Mouse (Mus musculus) thymus, adult 2 months (tissue): ENCODE data around the gene Ptpa. TPM values are rescaled to one million over a fixed set of nuclear protein-coding genes. Genes with fewer than 3 reads are reported as not detected.

Experiments used
- DNase-seq: peaks from one replicate; pipeline ENCODE4 v3.0.0; 2021
- H3K27ac ChIP-seq: fragments of 200-500 bp; 2 replicates; pipeline ENCODE4 v1.5.1; 2012; ENCODE audit warnings: low read length, control low read depth; ENCODE audit not compliant: control insufficient read depth, insufficient read depth
- H3K27me3 ChIP-seq: fragments of 200-500 bp; 2 replicates; pipeline ENCODE4 v1.6.1; 2012; ENCODE audit warnings: mild to moderate bottlenecking, low read length, moderate library complexity, mixed read lengths; ENCODE audit not compliant: control insufficient read depth, insufficient read depth
- H3K36me3 ChIP-seq: fragments of 200-500 bp; 2 replicates; pipeline ENCODE4 v1.6.1; 2012; ENCODE audit warnings: mild to moderate bottlenecking, low read length, moderate library complexity; ENCODE audit not compliant: control insufficient read depth, insufficient read depth
- H3K4me1 ChIP-seq: fragments of 200-500 bp; replicated peaks from 2 replicates; pipeline ENCODE4 v1.6.1; 2012; ENCODE audit warnings: low read length; ENCODE audit not compliant: control insufficient read depth, insufficient read depth
- H3K4me3 ChIP-seq: fragments of 200-500 bp; 2 replicates; pipeline ENCODE4 v1.5.1; 2012; ENCODE audit warnings: mild to moderate bottlenecking, low read length, control low read depth, moderate library complexity; ENCODE audit not compliant: control insufficient read depth, insufficient read depth
- CTCF ChIP-seq: fragments of 200-500 bp; IDR thresholded peaks from 2 replicates; pipeline ENCODE4 v1.5.1; 2012; ENCODE audit warnings: mild to moderate bottlenecking, control low read depth, low read length, moderate library complexity, borderline replicate concordance; ENCODE audit not compliant: control insufficient read depth, poor library complexity, insufficient read depth; ENCODE audit errors: extremely low read depth
- POLR2A ChIP-seq: fragments of 200-500 bp; IDR thresholded peaks from 2 replicates; pipeline ENCODE4 v1.6.1; 2012; ENCODE audit warnings: mild to moderate bottlenecking, low read length, control low read depth, moderate library complexity; ENCODE audit not compliant: control insufficient read depth, poor library complexity, insufficient read depth; ENCODE audit errors: extremely low read depth
- WGBS: fragments of 180-500 bp; shearing (Covaris S2); methylation state at CpG from one replicate; pipeline ENCODE4 v1.1.7; 2018; 5-methylcytosine and 5-hydroxymethylcytosine counted together
- polyA plus RNA-seq: library from polyadenylated mRNA; depleted of rRNA; stranded (reverse); fragments of >200 nt; gene quantifications from 2 replicates; pipeline ENCODE4 v1.2.3, GENCODE M21; 2012

Ptpa gene
- polyA plus RNA-seq, 1 experiment, result 180 TPM

GRCm38 (mm10) chr2:30475457-30475856 lies 59.6 kb downstream of the Ptpa start:
- Histone ChIP-seq H3K27ac (no peak overlapping the region), H3K27me3 (peaks cover 16% of the 10 kb centered on the region), H3K4me1 (peaks cover 24% of the 10 kb centered on the region), H3K36me3 (no peaks in the 10 kb centered on the region), H3K4me3 (no peak overlapping the region)
- 93% methylated on average over 7 of the region's 7 CpGs for WGBS
- TF ChIP-seq CTCF, result no peak
- TF ChIP-seq POLR2A, result no peak
- DNase-seq, result no peak

GRCm38 (mm10) chr2:30476241-30476640 lies 60.4 kb downstream of the Ptpa start:
- peaks cover 16% of the 10 kb centered on the region for H3K27me3 ChIP-seq
- 82% methylated on average over 2 of the region's 2 CpGs for WGBS
- H3K4me1 ChIP-seq, result peaks cover 24% of the 10 kb centered on the region
- H3K4me3 ChIP-seq, result no peak overlapping the region
- DNase-seq, result no peak
- TF ChIP-seq CTCF (no peak), POLR2A (no peak)
- no peak overlapping the region for H3K27ac ChIP-seq
- no peaks in the 10 kb centered on the region for H3K36me3 ChIP-seq

DNA sequence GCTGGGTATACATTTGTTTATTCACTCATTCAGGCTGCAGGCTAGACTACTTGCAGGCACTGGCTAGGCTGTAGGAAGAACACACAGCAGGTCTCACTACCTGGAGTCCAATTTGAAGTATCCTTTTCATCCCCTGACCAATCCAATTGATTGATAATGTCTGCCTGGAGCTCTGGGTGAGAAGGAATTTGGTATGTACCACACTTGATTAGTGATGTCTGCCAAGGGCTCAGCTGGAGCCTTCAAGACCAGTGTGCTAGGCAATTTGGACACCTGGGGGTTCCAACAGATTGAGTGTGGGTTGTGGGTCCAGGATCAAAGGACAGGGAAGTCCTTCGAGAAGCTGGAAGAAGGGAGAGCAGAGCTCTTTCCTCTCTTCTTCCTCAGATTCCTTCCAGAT lies 62.7 kb downstream of the Ptpa start:
- TF ChIP-seq POLR2A, result no peak
- TF ChIP-seq CTCF, result no peak
- H3K27me3 ChIP-seq, result peaks cover 9% of the 10 kb centered on the region; the same call in 1 of the 2 replicates
- WGBS, result 78% methylated on average over 1 of the region's 1 CpGs
- no peak overlapping the region for H3K4me3 ChIP-seq
- DNase-seq, result no peak
- H3K4me1 ChIP-seq, result peaks cover 10% of the 10 kb centered on the region
- no peak overlapping the region for H3K27ac ChIP-seq
- no peaks in the 10 kb centered on the region for H3K36me3 ChIP-seq

GRCm38 (mm10) chr2:30487597-30487996 lies 71.8 kb downstream of the Ptpa start:
- H3K27me3 ChIP-seq, result no peaks in the 10 kb centered on the region
- no peak overlapping the region for H3K27ac ChIP-seq
- no peaks in the 10 kb centered on the region for H3K4me1 ChIP-seq
- 20% methylated on average over 7 of the region's 7 CpGs for WGBS
- H3K4me3 ChIP-seq, result no peak overlapping the region
- no peaks in the 10 kb centered on the region for H3K36me3 ChIP-seq
- DNase-seq, result no peak
- TF ChIP-seq CTCF (no peak), POLR2A (no peak)

GRCm38 (mm10) chr2:30490384-30490783 lies 74.5 kb downstream of the Ptpa start:
- H3K27ac ChIP-seq, result no peak overlapping the region
- TF ChIP-seq CTCF (no peak), POLR2A (no peak)
- no peak for DNase-seq
- no peaks in the 10 kb centered on the region for H3K36me3 ChIP-seq
- H3K27me3 ChIP-seq, result no peaks in the 10 kb centered on the region
- no peak overlapping the region for H3K4me3 ChIP-seq
- 82% methylated on average over 2 of the region's 2 CpGs for WGBS
- H3K4me1 ChIP-seq, result no peaks in the 10 kb centered on the region

DNA sequence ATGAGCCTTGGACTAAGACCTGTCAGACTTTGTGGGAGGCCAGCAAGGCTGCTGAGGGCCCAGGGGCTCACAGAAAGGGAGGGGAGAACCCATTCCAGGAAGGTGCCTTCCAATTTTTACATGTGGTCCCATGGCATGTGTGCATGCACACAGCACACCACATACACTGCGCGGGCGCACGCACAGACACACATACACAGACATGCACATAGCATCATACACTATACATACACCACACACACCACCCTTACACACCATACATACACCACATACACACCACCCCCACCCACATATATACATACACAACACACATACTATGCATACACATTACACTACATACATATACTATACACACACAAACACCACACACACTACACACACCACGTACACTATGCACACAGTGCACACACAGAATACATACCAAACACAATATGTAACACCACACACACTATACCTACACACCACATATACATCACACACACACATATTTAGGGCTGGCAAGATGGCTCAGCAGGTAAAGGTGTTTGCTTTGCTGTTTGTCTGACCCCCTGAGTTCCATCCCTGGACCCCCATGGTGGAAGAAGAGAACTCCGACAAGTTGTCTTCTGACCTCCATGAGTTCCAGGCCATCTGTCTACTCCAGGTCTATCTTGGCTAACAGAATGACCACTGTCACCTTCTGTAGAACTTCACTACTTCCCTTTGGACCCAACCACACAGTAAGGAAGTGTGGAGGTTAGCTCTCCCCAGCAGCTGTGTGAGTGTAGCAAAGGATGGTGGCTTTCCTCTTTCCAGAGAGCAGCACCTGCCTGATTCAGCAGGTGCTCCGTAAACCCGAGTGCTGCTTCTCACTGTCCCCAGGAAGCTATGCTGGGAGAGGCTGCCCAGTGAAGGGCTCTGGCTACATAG lies 79.4 kb downstream of the Ptpa start:
- Histone ChIP-seq H3K27me3 (no peaks in the 10 kb centered on the region), H3K4me3 (no peak overlapping the region), H3K4me1 (peaks cover 8% of the 10 kb centered on the region), H3K27ac (no peak overlapping the region), H3K36me3 (no peaks in the 10 kb centered on the region)
- 79% methylated on average over 8 of the region's 8 CpGs for WGBS
- TF ChIP-seq CTCF, result no peak
- no peak for TF ChIP-seq POLR2A
- no peak for DNase-seq
